Mouse (Mus musculus): ENCODE measurements around the gene Unc5a.

The Unc5a gene

DNA sequence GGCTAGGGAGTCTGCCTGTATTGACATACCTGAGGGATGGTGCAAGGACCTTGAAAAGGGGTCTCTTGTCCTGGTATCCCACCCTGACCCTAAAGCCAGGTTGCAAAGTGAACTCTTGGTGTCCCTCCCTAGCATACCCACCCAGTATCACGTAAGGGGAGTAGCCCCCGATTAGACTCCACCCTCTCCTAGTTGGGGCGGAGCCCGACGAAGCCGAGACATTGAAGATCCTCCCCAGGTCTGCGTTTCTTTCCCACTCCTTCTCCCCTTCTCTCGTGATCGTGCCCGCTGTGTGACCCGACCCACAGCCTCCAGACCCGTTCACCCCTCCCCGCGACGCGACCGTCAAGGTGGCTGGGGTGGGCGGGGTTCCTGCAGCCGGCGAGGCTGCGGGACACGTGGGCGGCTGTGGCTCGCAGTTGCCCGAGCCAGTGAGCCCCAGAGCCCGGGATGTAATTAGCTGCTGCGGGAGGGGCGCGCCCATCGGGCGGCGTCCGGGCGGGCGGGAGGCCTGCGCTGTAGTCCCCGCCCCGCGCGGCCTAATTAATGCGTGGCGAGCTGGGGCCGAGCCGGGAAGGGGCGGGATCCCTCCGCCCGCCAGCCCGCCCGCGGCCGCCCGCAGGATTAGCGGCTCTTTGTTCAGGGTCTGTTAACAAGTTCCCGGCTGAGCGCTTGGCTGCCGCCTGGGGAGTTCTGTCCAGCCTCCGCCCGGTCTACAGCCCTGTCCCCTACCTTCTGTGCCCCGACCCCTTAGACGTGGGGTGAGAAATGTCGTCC, 6.7 kb downstream of the Unc5a start:
- DNase-seq (ENCODE audit: extremely low spot score): peak; percentile 77

DNA sequence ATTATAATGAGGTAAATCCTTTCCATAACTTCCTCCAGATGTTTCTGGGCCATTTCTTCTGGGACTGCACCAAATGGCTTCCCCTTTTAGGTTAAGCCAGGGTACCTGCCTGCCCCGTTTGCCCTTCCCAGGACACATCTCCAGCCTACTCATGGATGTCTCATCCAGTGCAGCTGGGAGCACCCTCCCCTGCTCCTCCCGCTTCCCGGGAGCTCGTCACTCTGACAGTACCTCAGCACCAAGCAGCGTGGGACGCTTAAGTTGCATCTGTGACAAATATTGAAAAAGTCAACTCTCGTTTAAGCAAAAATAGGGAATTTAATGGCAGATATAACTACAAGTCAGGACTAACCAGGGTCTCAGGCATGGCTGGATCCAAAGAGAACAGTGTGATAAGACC, 8.1 kb downstream of the Unc5a start:
- DNase-seq (ENCODE audit: extremely low spot score): no peak

DNA sequence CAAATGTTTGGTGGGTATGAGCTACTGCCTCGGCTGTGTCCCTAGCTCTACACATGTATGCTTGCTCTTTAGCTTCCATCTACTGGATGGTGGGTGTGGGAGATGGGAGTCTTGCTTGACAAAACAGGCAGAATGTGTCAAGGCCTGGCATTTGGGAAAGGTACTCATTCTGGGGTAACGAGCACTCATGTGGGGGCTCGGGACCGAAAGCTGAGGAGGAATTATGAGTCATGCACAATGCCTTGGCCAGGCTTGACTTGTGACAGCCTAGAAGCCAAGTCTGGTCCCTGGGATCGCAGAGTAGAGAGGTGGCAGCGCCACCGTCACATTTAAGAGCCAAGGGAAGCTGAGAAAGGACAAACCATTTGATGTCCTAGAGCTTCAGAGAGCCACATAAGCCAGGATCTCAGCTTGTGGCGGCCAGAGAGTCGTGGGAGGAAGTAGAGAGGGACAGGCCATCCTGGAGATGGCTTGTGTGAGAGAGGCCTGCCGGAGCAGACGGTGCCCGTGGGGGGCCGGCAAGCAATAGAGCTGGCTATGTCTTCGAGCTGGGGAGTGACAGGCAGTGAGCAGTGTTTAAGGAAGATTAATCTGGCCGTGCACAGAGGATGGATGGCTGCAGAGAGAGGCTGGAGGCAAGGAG, 10.0 kb downstream of the Unc5a start:
- DNase-seq (ENCODE audit: extremely low spot score): no peak

DNA sequence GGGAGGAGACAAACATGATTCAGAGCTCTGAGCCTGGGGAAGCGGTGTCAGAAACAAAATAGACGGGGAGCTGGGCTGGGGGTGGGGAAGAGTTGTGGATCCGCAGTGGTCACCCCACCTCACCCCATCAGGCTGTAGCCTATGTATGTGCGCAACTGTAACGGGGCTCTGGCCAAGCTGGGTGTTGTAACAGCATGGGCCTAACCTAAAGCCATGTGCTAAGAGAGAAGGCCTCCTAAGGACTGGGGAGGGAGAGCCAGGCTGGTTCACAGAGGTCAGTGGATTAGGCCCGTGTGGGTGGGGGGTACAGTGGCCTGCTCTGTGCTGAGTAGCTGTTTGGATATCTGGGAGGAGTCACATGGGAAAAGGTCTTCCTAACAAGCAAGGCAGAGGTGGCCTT, 10.6 kb downstream of the Unc5a start:
- no peak for DNase-seq (ENCODE audit: extremely low spot score)

DNA sequence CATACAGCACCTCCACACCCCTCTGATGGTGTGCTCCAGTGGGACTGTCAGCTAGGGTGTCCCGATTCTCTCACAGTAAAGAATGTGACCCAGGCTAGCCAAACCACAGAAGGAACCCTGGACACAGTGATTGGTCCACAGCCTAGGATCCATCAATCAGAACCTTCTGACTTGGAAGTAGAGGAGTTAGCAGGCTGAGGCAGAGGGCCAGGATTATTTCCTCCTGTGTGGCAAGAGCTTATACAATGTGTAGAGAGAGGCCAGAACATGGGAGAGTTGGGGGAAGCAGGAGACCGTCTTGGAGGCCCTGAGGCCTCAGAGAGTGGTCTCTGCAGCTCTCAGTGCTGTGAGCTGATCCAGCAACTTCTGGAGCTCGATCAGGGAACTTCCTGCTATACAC, 11.3 kb downstream of the Unc5a start:
- no peak for DNase-seq (ENCODE audit: extremely low spot score)

DNA sequence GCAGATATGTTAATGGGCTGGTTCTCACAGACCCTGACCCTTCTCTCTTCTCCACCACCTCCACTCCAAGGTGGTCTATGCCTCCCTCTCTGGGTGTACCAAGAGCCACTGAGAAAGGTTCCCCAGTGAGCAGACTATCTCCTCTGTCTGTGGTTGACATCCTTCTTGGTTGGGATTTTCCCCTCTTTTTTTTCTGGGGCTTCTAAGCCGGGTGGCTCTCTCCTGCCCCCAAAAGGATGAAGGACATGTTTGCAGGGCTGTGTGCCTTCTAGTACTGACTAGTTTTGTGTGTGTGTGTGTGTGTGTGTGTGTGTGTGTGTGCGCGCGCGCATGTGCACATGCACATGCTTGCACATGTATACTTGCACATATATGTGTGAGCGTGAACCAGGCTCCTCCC, 16.0 kb downstream of the Unc5a start:
- DNase-seq (ENCODE audit: extremely low spot score): no peak

DNA sequence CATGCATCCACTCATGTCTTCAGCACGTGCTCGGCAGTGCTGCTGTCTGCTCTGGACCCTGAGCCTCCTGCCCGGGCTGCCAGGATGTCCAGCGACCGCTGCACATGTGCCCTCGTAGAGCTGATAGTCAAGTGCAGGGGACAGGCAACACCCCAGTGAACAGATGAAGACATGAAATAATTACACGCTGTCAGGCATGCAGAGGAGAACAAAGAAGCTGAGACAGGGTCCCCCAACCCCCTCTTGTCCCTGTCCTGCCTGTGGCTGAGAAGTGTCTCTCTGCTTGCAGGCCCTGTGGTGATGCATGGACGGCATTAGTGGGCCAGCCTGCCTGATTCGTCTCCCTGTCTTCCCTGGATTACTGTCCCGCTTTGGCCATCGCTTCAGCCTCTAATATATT, 18.3 kb downstream of the Unc5a start:
- no peak for DNase-seq (ENCODE audit: extremely low spot score)

DNA sequence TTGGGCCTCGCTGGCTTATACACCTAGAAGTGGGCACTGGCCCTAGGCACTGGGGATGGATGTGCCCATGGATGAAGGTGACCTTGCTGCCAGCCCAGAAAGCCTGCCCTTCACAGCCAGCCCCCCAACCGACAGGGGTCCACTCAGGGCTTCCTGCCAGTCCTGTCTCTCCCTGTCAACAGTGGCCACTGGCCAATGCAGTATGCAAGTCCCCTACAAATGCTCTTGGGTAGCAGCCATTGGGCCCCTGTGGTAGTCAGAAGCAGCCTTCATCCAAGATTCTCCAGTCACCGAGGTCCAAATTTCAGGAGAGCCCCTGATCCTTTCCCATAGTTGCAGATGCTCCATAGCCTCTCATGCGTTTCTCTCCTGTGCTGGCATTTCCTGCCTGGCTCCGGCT, 19.4 kb downstream of the Unc5a start:
- no peak for DNase-seq (ENCODE audit: extremely low spot score)

DNA sequence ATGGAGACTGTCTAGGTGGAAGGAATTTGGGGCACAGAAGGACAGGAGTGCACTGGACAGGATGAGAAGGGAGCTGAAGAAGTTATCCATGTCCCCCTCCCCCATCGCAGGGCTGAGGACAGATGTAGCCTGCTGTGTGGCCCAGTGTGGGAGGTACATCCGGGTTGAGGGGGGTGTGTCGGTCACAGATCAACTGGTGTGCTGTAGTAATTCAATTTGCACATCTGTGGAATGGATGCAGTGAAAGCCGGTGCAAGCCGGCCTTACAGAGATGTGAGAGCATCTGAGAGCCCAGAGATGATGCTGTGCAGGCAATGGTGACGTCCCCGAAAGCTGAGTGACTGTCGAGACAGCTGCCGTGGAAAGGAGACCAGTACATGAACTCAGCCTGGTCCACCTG, 20.3 kb downstream of the Unc5a start:
- DNase-seq (ENCODE audit: extremely low spot score): no peak

DNA sequence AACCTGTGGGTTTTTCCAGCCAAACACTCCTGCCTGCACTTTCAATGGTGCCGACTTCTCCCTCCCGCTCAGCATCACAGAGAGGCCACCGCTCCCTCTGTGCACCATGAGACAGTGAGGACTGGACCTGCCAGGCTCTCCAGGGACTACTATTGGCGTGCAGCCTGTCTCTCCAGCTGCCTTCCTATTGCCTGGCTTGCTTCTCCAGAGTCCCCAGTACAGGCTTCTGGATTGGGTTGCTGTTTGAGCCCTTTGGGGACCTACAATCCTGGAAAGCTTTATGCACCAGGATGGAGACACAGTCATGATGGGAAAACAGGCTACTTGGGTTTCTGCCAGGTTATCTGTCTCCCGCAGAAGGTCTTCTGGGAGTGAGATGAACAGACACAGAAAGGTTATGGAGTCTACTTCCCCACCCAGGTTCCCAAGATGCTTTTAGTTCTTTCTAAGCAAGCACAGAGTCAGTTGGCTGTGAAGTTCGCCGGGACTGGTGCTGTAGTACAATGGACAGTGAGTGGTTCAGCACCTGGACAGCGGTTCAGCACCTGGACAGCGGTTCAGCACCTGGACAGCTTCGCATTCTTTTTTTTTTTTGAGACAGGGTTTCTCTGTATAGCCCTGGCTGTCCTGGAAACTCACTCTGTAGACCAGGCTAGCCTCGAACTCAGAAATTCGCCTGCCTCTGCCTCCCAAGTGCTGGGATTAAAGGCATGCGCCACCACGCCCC, 21.5 kb downstream of the Unc5a start:
- DNase-seq (ENCODE audit: extremely low spot score): peak; percentile 50

DNA sequence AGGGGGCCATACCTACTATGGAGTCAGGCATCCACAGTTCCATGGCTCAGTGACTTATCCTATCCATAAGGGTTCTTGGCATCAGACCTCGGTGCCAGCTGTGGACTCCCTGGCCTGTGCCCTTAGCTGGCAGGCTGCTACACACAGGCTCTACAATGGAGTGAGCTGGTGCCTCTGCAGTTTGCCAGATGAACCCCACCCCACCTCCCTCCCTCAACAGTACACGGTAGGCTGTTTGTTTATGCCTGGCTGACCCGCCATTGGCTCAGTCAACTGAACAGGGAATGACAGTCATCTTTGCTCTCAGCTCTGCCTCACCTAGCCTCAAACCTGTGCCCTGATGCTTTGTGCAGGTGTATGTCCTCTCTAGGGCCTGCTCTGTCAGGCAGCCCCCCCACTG, 26.3 kb downstream of the Unc5a start:
- no peak for DNase-seq (ENCODE audit: extremely low spot score)

DNA sequence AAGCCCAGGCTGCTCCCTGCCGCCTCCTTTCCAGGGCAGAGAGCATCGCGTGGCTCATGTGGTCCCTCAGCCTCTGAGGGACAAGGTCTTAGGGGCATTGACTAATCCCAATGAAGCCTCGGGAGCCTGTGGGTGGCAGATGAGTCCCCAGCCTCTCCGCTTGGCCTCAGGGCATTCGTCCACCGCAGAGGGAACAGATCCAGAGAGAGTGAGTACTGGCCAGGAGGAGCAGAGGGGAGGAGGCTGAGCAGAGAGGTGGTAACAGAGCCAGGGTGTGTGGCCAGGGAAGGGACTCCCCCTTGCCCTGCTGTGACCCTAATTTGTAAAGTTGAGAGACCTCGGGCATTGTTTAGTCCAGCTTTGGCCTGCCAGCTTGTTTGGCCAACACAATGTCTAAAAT, 29.6 kb downstream of the Unc5a start:
- DNase-seq (ENCODE audit: extremely low spot score): no peak

DNA sequence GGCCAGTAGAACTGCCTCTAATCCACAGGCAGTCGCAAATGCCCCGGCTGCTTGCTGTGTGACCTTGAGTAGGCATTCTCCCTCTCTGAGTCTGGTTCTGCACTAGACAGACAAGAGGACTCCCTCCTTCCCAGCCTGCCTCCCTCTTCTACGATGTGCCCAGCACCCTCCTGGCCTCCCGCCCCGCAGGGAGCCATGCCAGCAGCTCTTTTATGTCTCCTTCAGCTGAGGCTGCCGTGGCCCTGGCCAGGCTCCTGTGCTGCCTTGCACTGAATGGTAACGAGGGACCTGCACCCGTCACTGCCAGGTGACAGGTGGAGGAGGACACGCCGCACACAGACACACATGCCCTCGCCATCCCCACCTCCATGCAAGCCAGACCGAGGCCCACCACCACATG, 31.7 kb downstream of the Unc5a start:
- no peak for DNase-seq (ENCODE audit: extremely low spot score)

DNA sequence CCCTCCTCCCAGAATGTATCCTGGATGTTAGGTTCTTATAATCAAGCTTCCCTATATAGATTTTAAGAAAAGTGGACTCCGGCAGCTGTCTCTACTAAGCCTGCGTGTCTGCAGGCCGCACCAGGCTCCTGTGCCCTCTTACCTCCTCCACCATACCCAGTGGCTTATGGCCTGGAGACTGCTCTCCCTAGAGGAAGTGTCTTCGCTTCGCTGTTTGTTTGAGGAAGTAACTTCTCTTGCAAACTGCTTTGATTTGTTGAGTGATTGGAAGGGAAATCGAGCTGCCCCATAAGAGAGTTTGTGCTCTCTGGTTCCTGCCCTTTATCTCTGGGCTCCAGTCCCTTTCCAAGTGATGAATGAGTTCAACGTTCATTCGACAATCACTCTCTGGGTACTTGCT, 33.8 kb downstream of the Unc5a start:
- no peak for DNase-seq (ENCODE audit: extremely low spot score)

DNA sequence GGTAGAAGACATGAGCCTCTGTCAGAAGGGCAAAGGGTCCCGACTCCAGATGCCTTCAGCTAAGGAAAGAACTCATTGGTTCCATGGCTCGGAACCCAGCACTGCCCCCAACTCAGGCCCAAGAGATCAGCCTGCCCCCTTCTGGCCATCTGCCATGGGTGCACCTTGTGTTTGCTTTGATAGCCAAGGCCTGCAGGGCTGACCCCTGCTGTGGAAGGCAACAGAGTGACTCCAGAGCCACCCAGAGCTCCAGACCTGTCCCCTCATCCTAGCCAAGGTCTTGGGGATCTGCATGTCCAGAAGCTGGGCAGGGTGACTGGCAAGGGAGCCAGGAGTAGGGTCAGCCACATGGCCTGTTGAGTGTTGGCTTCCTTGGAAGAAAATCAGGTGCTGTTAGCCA, 34.4 kb downstream of the Unc5a start:
- DNase-seq (ENCODE audit: extremely low spot score): no peak

DNA sequence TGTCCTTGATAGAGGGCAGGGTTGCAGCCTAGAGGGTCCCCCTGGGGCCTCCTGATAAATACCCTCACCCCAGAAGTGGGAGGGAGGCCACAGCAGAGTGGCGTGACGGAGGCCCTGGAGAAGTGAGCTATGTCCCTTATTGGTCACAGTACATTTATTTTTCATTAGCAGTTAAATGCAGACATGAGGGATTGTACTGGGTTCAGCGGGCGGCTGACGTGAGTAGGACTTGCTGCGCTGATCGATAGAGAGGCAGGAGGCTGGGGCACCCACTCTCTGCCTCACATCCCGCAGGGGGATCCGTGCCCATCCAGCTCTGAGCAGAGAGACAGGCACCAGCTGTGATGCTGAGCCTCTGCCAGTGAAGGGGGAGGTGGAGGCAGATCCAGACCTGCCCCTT, 38.2 kb downstream of the Unc5a start:
- no peak for DNase-seq (ENCODE audit: extremely low spot score)

DNA sequence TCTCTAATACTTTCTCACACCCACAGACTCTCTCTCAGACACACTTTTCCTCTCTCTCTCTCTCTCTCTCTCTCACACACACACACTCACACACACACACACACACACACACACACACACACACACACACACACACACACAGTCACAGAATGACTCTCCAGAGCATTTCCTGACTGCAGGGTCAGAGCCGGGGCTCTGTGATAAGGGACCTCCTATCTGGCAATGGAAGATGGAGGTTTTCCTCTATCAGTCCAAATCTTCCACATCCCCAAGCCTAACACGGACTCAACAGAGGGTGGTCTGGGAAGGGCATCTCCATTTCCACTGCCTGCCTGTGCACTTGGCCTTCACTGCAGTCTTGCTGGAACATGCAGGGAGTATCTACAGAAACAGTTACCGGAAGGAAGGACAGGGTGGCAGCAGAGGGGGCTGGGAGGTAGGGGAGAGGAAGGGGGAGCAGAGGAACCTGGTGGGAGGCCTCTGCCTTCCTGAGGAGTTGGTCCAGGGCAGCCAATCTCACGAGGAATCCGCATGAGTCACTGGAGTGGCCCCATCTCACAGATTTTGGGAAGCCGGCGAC, 39.1 kb downstream of the Unc5a start:
- DNase-seq (ENCODE audit: extremely low spot score): no peak

DNA sequence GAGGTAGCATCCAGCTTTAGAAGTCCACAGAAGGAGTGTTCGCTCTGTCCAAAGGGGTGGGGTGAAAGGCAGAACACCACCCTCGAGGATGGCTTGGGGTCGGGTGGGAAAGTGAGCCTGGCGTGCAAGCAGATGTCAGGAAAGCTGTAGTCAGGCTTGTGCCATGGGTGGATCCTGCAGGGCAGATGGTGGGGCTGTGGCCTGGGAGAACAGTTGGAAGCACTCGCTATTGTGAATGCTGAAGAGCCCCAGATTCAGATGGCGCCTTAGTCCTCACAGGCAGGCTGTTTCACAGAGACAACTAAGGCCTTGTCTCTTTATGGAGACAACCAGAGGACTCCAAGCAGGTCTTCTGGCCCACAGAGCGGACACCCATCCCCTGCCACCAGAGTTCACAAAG, 43.0 kb downstream of the Unc5a start:
- no peak for DNase-seq (ENCODE audit: extremely low spot score)

DNA sequence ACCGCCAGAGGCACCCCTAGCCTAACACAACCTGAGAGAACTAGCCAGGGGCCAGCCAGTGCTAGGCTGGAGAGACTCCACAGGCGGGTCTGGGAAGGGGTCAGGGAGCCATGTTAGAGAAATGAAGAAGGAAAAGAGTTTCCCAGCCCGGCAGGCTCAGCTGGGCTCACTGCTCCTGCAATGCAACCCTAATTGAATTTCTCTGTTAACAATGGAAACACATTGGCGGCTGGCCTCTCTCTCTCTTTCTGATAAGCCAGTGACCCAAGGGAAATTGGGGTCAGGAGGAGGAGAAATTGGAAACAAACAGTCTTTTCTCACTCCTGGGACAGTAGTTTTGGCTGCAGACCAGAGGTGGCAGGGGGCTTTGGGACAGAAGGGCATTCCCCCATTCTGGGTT, 45.4 kb downstream of the Unc5a start:
- peak; percentile 84 for DNase-seq (ENCODE audit: extremely low spot score)

DNA sequence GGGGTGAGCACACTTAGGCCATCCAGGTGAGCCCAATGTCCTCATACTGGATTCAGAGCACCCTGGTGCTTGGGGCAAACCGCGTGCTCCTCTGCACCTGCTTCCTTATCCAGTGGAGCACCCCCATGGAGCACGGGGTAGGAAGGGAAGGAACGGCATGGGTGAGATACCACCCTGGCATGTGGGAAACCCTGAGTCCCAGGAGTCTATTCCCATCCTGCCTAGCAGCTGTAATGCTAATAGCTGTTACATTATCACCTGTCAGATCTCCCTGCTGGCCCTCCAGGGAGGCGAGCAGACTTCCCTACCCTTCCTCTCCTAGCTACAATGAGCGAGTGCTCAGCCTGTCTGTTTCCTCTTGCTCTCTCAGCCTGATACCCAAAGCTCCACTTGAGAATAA, 46.0 kb downstream of the Unc5a start:
- DNase-seq (ENCODE audit: extremely low spot score): no peak

DNA sequence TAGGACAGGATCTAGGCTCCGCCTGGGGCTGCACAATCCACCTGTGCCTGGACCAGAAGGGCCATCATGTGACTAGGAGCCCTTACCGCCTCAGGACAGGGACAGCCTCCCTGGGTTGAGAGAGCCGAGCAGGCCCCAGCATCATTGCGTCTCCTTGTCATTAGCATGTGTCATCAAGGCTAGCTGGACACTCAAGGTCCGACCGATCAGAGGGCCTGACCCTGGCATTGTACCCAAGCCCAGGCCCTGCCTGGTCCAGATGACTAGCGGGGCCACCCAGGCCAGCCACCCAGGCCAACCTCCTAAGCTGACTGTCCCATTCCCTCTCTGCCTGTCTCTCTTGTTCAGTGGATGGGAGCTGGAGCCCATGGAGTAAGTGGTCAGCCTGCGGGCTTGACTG, 48.4 kb downstream of the Unc5a start:
- no peak for DNase-seq (ENCODE audit: extremely low spot score)

DNA sequence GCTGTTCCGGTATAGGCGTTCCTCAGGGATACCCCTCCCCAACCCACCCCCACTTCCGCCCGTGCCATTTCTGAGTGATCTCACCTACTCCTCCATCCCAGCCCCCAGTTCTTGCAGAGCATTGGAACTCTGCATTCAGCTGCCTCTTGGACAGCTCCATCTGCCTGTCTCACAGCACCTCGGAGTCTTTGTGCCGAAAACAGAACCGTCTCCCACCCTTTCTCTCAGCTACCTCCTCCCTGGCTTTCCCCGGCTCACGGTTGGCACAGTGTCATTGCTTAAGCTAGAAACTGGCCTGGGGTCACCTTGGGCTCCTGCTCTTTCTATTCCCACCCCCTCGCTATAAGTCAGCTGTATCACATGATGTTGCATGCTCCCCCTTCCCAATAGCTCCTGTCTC, 51.2 kb downstream of the Unc5a start:
- no peak for DNase-seq (ENCODE audit: extremely low spot score)

DNA sequence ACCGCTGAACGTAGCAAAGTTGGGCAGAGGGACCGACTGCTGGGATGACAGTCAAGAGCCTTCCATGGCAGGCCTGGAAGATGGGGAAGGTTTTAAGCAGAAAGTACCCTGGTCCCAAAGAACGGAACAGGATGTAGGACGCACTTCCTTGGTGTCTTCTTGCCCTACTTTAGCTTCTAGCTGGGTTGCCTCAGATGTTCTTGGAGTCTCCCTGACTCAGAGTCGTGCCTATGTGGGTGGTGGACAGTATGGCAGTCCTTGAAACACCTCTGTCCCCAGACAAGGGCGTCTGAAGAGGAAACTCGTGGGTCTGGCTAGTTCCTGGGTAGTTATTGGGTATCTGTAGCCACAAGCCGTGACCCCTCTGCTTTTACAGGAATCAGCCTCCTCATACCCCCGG, 52.9 kb downstream of the Unc5a start:
- no peak for DNase-seq (ENCODE audit: extremely low spot score)
